Mouse (Mus musculus) midbrain, embryonic 11.5 days (tissue): ENCODE data around the gene Acbd3. TPM values are rescaled to one million over a fixed set of nuclear protein-coding genes. Genes with fewer than 3 reads are reported as not detected.
A peak's percentile ranks its signal among the peaks of the same experiment; 100 is the strongest.

ENCODE experiments used
- ATAC-seq: fragments of 200-750 bp; cut with Nextera tagmentation; 2 replicates; pipeline ENCODE4 v1.8.0; 2017; ENCODE audit warnings: moderate TSS enrichment, moderate library complexity; ENCODE audit not compliant: low FRiP score
- DNase-seq: peaks from one replicate; pipeline ENCODE4 v3.0.0; 2015; ENCODE audit warnings: low spot score; ENCODE audit errors: missing footprints
- H3K27ac ChIP-seq: fragments of 300-500 bp; sonication (generic); 2 replicates; pipeline ENCODE4 v1.5.1; 2014; ENCODE audit warnings: low read depth, low read length
- H3K27me3 ChIP-seq: fragments of 300-500 bp; sonication (generic); 2 replicates; pipeline ENCODE4 v1.6.1; 2014; ENCODE audit warnings: mild to moderate bottlenecking, low read length, moderate library complexity, mixed read lengths; ENCODE audit not compliant: control insufficient read depth, insufficient read depth
- H3K36me3 ChIP-seq: fragments of 300-500 bp; sonication (generic); 2 replicates; pipeline ENCODE4 v1.6.1; 2014; ENCODE audit warnings: mild to moderate bottlenecking, low read length, moderate library complexity, mixed read lengths; ENCODE audit not compliant: control insufficient read depth, insufficient read depth
- H3K4me1 ChIP-seq: fragments of 300-500 bp; sonication (generic); 2 replicates; pipeline ENCODE4 v1.6.1; 2014; ENCODE audit warnings: low read length; ENCODE audit not compliant: control insufficient read depth, insufficient read depth
- H3K4me2 ChIP-seq: fragments of 300-500 bp; sonication (generic); 2 replicates; pipeline ENCODE4 v1.6.1; 2014; ENCODE audit warnings: mild to moderate bottlenecking, moderate library complexity
- H3K4me3 ChIP-seq: fragments of 300-500 bp; sonication (generic); 2 replicates; pipeline ENCODE4 v1.5.1; 2014; ENCODE audit warnings: low read depth, low read length
- H3K9ac ChIP-seq: fragments of 300-500 bp; sonication (generic); 2 replicates; pipeline ENCODE4 v1.6.1; 2014; ENCODE audit warnings: low read length
- H3K9me3 ChIP-seq: fragments of 300-500 bp; sonication (generic); 2 replicates; pipeline ENCODE4 v1.6.1; 2016; ENCODE audit warnings: low read length; ENCODE audit not compliant: control insufficient read depth
- WGBS: fragments of 180-500 bp; shearing (Covaris S2); extraction: QIAGEN DNeasy Blood & Tissue Kit; methylation state at CpG from one replicate; pipeline ENCODE4 v1.1.7; 2014; 5-methylcytosine and 5-hydroxymethylcytosine counted together
- polyA plus RNA-seq: library from polyadenylated mRNA; unstranded; fragments of >200 nt; fragmentation: Nextera tagmentation; extraction: Ambion mirVana; gene quantifications from 2 replicates; pipeline ENCODE4 v1.2.1, GENCODE M21; 2014

Acbd3 gene
- polyA plus RNA-seq, 1 experiment from 2014 or later: 20.8 TPM

- no peak overlapping the region for H3K27ac ChIP-seq
- WGBS: 88% methylated on average over 2 of the region's 2 CpGs
These were observed 30.9 kb downstream of the Acbd3 start for GRCm38 (mm10) chr1:180756711-180757110.

GRCm38 (mm10) chr1:180757252-180757955 is 31.6 kb downstream of the Acbd3 start:
- no peaks in the 10 kb centered on the region for H3K4me1 ChIP-seq
- no peaks in the 10 kb centered on the region; the same call in 1 of the 2 replicates for H3K27me3 ChIP-seq
- ATAC-seq (no peak), DNase-seq (no peak)
- no peak overlapping the region for H3K9ac ChIP-seq
- H3K27ac ChIP-seq: no peak overlapping the region
- no peaks in the 10 kb centered on the region for H3K9me3 ChIP-seq
- WGBS: 95% methylated on average over 3 of the region's 3 CpGs
- H3K4me3 ChIP-seq: no peak overlapping the region
- no peak overlapping the region for H3K4me2 ChIP-seq
- peaks cover 9% of the 10 kb centered on the region; the same call in 1 of the 2 replicates for H3K36me3 ChIP-seq

More at GRCm38 (mm10) chr1:180756711-180757110, 30.9 kb downstream of the Acbd3 start:
- no peaks in the 10 kb centered on the region for H3K27me3 ChIP-seq
- no peaks in the 10 kb centered on the region for H3K4me1 ChIP-seq
- ATAC-seq (no peak), DNase-seq (no peak)
- no peak overlapping the region for H3K4me2 ChIP-seq
- no peak overlapping the region for H3K9ac ChIP-seq
- H3K9me3 ChIP-seq: no peaks in the 10 kb centered on the region
- H3K4me3 ChIP-seq: no peak overlapping the region
- peaks cover 12% of the 10 kb centered on the region; the same call in 1 of the 2 replicates for H3K36me3 ChIP-seq

- Histone ChIP-seq H3K27ac (no peak overlapping the region), H3K9me3 (no peaks in the 10 kb centered on the region)
These were observed 32.2 kb downstream of the Acbd3 start for GRCm38 (mm10) chr1:180757956-180758520.

GRCm38 (mm10) chr1:180762180-180762579 is 36.3 kb downstream of the Acbd3 start:
- no peak for ATAC-seq
- no peak overlapping the region for H3K27ac ChIP-seq
- H3K9ac ChIP-seq: no peak overlapping the region
- H3K36me3 ChIP-seq: no peaks in the 10 kb centered on the region
- DNase-seq: no peak
- 87% methylated on average over 11 of the region's 11 CpGs for WGBS
- no peak overlapping the region for H3K4me3 ChIP-seq
- no peaks in the 10 kb centered on the region; the same call in 1 of the 2 replicates for H3K27me3 ChIP-seq
- no peaks in the 10 kb centered on the region for H3K4me1 ChIP-seq
- H3K9me3 ChIP-seq: no peaks in the 10 kb centered on the region
- no peak overlapping the region for H3K4me2 ChIP-seq

More at GRCm38 (mm10) chr1:180757956-180758520, 32.2 kb downstream of the Acbd3 start:
- no peaks in the 10 kb centered on the region; the same call in 1 of the 2 replicates for H3K27me3 ChIP-seq
- 88% methylated on average over 7 of the region's 7 CpGs for WGBS
- no peaks in the 10 kb centered on the region for H3K4me1 ChIP-seq
- peaks cover 7% of the 10 kb centered on the region; the same call in 1 of the 2 replicates for H3K36me3 ChIP-seq
- ATAC-seq (no peak), DNase-seq (no peak)
- H3K4me2 ChIP-seq: no peak overlapping the region
- no peak overlapping the region for H3K4me3 ChIP-seq
- H3K9ac ChIP-seq: no peak overlapping the region

- Histone ChIP-seq H3K27ac (no peak overlapping the region), H3K9ac (peak overlapping the region; percentile 57; the same call in 1 of the 2 replicates), H3K36me3 (no peaks in the 10 kb centered on the region), H3K9me3 (no peaks in the 10 kb centered on the region), H3K4me1 (peaks cover 4% of the 10 kb centered on the region), H3K4me3 (no peak overlapping the region), H3K4me2 (peak overlapping the region; percentile 67; the same call in 1 of the 2 replicates), H3K27me3 (no peaks in the 10 kb centered on the region; the same call in 1 of the 2 replicates)
- ATAC-seq: no peak; the same call in 1 of the 2 replicates
- no peak for DNase-seq
- WGBS: 78% methylated on average over 8 of the region's 8 CpGs
These were observed 36.8 kb downstream of the Acbd3 start for GRCm38 (mm10) chr1:180762679-180763078.

- H3K36me3 ChIP-seq: no peaks in the 10 kb centered on the region
- no peak overlapping the region for H3K27ac ChIP-seq
- H3K4me1 ChIP-seq: peaks cover 8% of the 10 kb centered on the region
- peak overlapping the region; percentile 57 for H3K9ac ChIP-seq
- peak; percentile 38 for ATAC-seq
- no peaks in the 10 kb centered on the region for H3K9me3 ChIP-seq
- WGBS: 10% methylated on average over 14 of the region's 14 CpGs
- no peaks in the 10 kb centered on the region; the same call in 1 of the 2 replicates for H3K27me3 ChIP-seq
- DNase-seq: no peak
- H3K4me2 ChIP-seq: peak overlapping the region; percentile 67
- H3K4me3 ChIP-seq: peak overlapping the region; percentile 38
These were observed 37.5 kb downstream of the Acbd3 start for GRCm38 (mm10) chr1:180763307-180763706.

GRCm38 (mm10) chr1:180763828-180764227 is 38.0 kb downstream of the Acbd3 start:
- no peak overlapping the region for H3K27ac ChIP-seq
- ATAC-seq (peak; percentile 70), DNase-seq (peak; percentile 98)
- H3K9ac ChIP-seq: peak overlapping the region; percentile 57
- no peaks in the 10 kb centered on the region for H3K9me3 ChIP-seq
- peak overlapping the region; percentile 38 for H3K4me3 ChIP-seq
- no peaks in the 10 kb centered on the region; the same call in 1 of the 2 replicates for H3K27me3 ChIP-seq
- H3K4me1 ChIP-seq: peaks cover 9% of the 10 kb centered on the region
- H3K4me2 ChIP-seq: peak overlapping the region; percentile 67
- H3K36me3 ChIP-seq: no peaks in the 10 kb centered on the region
- WGBS: 4% methylated on average over 11 of the region's 11 CpGs

GRCm38 (mm10) chr1:180765393-180765792 is 39.5 kb downstream of the Acbd3 start:
- no peaks in the 10 kb centered on the region for H3K36me3 ChIP-seq
- ATAC-seq (no peak), DNase-seq (no peak)
- no peak overlapping the region for H3K4me2 ChIP-seq
- no peaks in the 10 kb centered on the region for H3K9me3 ChIP-seq
- H3K4me3 ChIP-seq: no peak overlapping the region
- H3K4me1 ChIP-seq: peaks cover 12% of the 10 kb centered on the region
- WGBS: 85% methylated on average over 5 of the region's 5 CpGs
- no peak overlapping the region for H3K27ac ChIP-seq
- no peaks in the 10 kb centered on the region; the same call in 1 of the 2 replicates for H3K27me3 ChIP-seq
- no peak overlapping the region for H3K9ac ChIP-seq

- H3K4me3 ChIP-seq: no peak overlapping the region
- DNase-seq: no peak
- H3K4me2 ChIP-seq: no peak overlapping the region
- no peak for ATAC-seq
- H3K36me3 ChIP-seq: no peaks in the 10 kb centered on the region
- no peaks in the 10 kb centered on the region; the same call in 1 of the 2 replicates for H3K27me3 ChIP-seq
- no peak overlapping the region for H3K9ac ChIP-seq
- H3K4me1 ChIP-seq: peaks cover 12% of the 10 kb centered on the region
- H3K9me3 ChIP-seq: no peaks in the 10 kb centered on the region
- WGBS: 73% methylated on average over 5 of the region's 5 CpGs
- H3K27ac ChIP-seq: no peak overlapping the region
These were observed 40.7 kb downstream of the Acbd3 start for GRCm38 (mm10) chr1:180766557-180766956.
